Mouse (Mus musculus) lung, postnatal 4 days (tissue): ENCODE measurements around the gene Mrpl48.
"Not testable (repeated sequence)": the region's sequence is repeated elsewhere in the genome, so short reads cannot be mapped to it uniquely, and the experiment has no call there.

ENCODE experiments used
- DNase-seq, 2 experiments: peaks; one replicate each; pipeline ENCODE4 v3.0.0; 2021

Mrpl48 gene

DNA sequence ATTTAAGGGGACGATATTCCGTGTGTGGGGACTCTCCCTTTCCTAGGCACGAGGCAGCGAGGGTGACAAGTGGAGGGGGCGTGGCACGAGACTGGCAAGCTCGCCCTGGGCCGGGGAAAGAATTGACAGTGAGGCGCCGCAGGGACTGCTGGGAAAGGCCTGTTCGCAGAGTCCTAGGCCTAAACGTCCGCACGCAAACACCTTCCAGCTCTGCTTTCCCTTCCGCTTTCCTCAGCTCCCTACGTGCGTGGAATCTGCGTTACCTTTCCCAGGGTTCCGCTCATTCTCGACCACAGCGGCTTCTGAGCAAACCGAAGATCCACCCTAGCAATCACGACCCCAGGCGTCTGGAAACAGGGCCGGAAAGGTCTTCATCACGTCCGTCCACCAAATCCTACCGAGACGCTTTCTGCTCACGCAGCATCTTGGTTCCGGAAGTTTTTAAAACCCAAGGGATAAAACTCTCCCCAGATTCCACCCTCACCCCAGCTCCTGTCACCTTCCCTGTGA lies 25.3 kb downstream of the Mrpl48 start:
- DNase-seq: peak; percentile 91

- no peak for DNase-seq
These were observed 25.9 kb downstream of the Mrpl48 start for GRCm38 (mm10) chr7:100582235-100582634.

- DNase-seq: no peak
These were observed 29.3 kb downstream of the Mrpl48 start for GRCm38 (mm10) chr7:100578794-100579193.

- DNase-seq: no peak
These were observed 35.4 kb downstream of the Mrpl48 start for GRCm38 (mm10) chr7:100572704-100573103.

DNA sequence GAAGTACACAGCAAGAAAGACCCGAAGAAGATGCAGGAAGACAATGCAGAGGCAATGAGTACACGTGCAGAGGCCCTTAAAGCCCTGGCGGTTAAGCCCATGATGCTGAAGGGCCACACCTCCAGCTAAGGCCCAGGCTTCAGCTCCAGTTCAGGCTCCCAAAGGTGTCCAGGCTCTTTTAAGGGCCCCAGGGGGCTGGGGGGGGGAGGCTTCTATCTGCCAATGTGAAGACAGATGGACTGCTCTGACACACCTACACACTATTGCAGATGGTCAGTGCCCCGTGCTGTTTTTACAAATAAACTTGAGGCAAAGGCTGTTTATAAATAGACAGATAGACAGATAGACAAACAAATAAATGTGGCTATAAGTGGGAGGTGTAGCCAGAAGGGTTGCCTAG lies 36.0 kb downstream of the Mrpl48 start:
- DNase-seq: no peak

DNA sequence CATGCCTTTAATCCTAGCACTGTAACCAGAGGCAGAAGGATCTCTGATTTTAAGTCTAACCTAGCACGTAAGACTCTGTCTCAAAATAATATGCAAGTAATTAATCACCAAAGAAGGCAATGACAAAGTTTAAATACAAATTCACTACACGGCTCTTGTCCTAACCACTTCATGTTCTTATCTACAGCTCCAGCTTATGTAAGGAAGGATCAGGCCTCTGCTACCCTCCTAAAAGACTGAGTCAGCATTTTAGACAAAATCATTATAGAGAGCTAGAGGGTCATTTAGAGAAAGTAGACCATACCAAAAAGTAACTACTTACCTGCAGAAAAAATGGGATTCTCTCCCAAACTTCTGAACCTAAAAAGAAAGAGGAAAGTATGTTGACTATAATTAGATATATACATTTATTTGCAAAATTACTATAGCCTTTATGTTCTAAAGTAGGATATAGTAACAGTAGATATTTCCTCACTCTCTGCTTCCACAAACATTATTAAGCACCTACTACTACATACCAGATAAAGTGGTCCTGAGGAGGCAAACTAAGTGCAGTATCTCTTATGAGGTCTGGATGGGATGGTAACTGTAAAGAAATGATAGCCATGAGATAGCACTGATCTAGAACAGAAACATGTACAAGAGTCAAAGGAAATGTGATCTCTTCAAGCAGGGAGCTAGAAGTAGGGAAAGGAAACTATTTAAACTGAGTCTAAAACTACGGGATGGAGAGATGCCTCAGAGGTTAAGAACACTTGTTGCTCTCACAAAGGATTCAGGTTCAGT lies 37.0 kb downstream of the Mrpl48 start:
- no peak for DNase-seq

DNA sequence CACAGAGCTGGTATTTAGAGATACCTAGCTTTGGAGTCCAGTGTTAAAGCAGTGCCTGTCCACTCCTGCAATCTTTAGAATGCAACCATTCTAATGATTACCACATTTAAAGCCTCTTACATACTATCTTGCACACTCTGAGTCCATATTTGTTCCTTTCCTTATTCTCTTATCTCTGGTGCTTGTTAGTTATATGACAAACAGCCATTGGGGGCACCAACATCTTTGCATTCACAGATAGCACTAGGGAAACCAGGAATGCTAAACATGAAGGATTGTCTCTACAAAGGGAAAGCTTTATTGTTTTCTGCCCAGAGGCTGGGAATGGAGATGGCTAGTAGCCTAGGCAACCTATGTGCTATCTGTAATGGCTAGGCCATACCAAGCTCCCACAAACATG lies 38.2 kb downstream of the Mrpl48 start:
- no peak for DNase-seq

GRCm38 (mm10) chr7:100567238-100567637 lies 40.9 kb downstream of the Mrpl48 start:
- DNase-seq: not testable (repeated sequence)

DNA sequence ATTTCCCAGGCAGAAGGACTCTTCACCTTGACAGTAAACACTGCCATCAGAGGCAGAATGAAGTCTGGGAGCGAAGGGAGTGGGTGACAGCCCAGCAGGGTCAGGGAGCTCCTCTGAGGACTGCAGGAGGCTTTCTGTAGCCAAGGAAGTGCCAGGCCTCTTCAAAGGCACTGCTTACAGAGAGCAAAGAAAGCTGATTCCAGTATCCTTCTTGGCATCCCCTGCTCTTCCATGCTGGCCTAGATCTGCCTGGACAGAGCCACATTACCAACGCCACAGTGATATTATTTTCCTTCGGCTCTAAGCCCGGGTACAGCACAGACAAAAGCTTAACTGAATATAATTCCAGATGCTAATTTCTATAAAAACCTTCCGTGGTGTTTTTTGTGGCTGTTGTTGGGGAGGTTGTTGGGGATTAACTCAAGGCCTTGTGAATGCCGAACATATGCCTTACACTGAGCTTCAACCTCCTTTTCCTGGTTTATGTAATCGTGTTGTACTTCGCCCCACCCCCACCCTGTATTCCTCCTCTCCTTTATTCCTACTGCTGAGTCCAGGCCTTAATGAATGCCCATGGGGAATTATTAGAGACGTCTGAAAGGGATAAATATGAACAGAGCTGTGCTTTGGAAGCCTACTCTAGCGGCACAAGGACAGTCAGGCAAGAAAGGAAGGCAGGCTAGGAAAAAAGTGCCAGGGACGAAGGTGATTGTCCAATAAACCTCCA lies 46.1 kb downstream of the Mrpl48 start:
- DNase-seq: peak in 1 of 2 experiments; percentile 22

DNA sequence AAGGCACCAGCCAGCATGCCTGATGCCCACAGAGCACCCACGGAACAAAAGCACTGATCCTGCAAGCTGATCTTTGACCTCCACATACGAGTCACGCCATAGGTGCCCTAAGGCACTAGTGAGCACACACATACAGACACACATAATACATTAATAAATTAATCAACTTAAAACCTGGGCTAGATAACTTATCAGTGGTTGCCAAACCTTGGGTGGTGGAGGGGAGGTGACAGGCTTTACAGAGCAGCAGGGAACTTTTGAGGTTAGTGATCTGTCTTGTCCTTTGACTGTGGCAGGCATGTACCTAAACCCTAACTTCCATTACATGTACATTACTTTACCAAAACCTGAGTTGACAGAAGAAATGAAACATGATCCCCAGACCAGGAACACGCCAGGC lies 48.8 kb downstream of the Mrpl48 start:
- DNase-seq: no peak

DNA sequence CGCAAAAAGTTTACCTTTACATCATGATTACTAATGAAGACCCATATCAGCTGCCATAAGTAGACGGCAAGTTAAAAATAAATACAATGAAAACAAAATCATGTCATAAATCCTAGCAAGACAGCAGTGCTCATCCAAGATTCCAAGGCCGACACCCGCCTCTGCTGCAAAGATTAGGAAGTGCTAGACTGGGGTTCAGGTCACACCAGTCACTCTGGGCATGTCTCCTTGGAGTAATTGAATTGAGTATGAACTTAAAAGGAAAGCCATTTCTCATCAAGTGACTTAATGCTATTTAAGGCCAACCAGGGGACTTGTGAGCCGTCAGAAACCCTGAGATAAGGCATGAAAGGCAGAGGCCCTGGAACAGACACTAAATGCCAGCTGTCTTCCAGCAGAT lies 50.9 kb downstream of the Mrpl48 start:
- no peak for DNase-seq

DNA sequence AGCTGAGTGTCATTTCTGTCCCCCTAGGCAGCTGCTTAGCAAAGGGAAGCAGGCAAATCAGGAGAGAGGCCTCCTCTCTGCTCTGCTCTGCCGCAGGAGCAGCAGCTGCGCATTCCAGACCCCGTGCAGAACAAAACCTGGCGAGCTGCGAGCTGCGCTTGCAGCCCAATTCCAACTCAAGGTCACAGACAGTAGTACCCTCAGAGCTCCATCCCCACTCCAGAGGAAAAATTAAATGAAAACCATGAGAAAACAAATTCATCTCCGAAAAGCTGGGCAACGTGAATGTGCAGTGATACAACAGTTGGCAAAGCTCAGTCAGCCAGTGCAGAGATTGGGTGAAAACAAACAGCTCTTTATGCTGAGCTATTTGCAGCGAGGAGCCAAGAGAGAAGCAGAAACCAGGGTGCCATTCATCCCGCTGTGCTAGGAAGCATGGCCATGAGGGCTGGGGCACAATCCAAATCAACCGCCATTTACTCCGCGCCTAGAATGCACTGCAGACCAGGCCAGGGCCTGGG lies 52.6 kb downstream of the Mrpl48 start:
- no peak for DNase-seq

GRCm38 (mm10) chr7:100554939-100555338 lies 53.2 kb downstream of the Mrpl48 start:
- no peak for DNase-seq

- DNase-seq: peak in 1 of 2 experiments; percentile 30
These were observed 57.6 kb downstream of the Mrpl48 start for GRCm38 (mm10) chr7:100550338-100551007.

DNA sequence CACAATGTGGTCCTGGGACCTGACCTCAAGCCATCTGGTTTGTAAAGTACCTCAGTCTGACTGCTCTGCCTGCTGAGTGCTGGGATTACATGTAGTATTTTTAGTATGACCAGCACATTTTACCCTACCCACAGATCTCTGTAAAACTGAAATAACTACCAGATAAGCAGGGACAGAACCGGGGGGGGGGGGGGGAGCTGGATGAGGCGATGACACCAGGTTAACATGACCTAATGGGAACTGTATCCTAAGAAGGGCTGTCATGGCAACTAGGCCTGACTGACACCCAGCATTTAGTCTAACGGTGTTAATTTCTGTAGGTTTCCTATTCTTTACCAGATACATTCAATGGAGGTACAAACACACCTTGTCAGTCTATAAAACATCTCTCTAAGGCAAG lies 58.3 kb downstream of the Mrpl48 start:
- no peak for DNase-seq

- DNase-seq: no peak
These were observed 60.5 kb downstream of the Mrpl48 start for GRCm38 (mm10) chr7:100547631-100548030.

- DNase-seq: no peak
These were observed 63.7 kb downstream of the Mrpl48 start for GRCm38 (mm10) chr7:100544437-100544836.

- DNase-seq: peak in 1 of 2 experiments; percentile 19
These were observed 68.6 kb downstream of the Mrpl48 start for GRCm38 (mm10) chr7:100539516-100539915.

DNA sequence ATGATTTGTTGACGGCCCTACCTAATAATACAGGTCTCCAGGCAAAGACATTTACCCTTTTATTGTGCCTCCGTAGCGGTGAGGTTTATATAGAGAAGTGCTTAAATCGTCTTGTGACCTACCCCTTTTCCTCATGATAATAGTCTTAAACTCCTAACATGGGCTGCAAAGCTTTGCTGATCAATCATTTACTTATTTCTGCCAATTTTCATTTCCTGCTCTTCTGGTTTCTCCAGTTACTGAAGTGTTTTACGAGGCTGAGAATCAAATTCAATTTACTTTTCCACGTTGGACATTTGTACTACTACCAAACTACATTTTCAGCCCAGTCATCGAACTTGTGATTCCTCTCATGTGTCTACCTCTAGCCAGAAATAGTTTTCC lies 70.6 kb downstream of the Mrpl48 start:
- no peak for DNase-seq

- DNase-seq: peak; percentile 89 to 93
These were observed 71.1 kb downstream of the Mrpl48 start, which contains the start of gene Coa4 for GRCm38 (mm10) chr7:100536804-100537518. TSS of gene Coa4 (plus strand) at chr7:100537071.

- no peak for DNase-seq
These were observed 72.3 kb downstream of the Mrpl48 start for GRCm38 (mm10) chr7:100535831-100536230.

DNA sequence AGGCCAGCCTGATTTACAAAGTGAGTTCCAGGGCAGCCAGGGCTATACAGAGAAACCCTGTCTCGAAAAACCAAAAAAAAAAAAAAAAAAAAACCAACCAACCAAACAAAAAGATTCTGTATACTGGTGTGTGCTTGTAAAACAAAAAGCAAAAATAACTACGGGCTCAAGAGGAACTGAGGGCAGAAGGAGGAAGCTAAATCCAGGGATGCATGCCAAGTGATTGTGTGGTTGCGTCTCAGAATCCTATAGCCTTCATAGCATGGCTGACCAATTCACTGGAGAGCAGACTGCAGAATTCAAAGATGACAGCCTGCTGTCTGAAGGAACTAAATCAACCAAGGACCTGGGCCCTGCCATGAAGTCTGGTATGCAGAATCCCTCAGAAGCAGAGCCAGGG lies 73.9 kb downstream of the Mrpl48 start:
- DNase-seq: no peak

DNA sequence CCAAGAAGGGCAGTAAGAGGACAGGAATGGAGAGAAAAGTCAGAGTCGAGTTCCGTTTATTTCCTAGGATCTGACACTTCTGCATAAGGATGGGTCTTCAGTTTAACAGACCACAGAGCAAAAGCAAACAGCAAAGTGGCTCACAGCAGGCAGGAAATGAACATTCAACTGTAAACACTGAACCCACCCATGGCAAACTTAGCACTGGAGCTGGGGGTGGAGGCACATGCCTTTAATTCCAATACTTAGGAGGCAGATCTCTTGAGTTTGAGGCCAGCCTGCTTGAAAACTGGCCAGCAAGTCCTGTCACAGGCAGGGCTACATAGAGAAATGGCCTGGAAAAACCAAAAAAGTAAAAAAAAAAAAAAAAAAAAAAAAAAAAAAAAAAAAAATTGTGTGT lies 74.6 kb downstream of the Mrpl48 start:
- DNase-seq: peak; percentile 31 to 56
